Mouse (Mus musculus) T-helper 2 cell (primary cell): ENCODE measurements around the gene Srf.
"Not testable (repeated sequence)": the region's sequence is repeated elsewhere in the genome, so short reads cannot be mapped to it uniquely, and the experiment has no call there.

Source experiments
- in situ Hi-C: fragments of 300-600 bp; cut with MboI, MseI; formaldehyde crosslinking; loops from one replicate; pipeline ENCODE4 v1.15.1; 2025; ENCODE audit warnings: high pct_unique_total_duplicates

The Srf gene

GRCm38 (mm10) chr17:46555673-46556583 is at the start of gene Srf:
Gene Srf (minus strand): TSS chr17:46556175.
- in situ Hi-C loops: no loop called here

DNA sequence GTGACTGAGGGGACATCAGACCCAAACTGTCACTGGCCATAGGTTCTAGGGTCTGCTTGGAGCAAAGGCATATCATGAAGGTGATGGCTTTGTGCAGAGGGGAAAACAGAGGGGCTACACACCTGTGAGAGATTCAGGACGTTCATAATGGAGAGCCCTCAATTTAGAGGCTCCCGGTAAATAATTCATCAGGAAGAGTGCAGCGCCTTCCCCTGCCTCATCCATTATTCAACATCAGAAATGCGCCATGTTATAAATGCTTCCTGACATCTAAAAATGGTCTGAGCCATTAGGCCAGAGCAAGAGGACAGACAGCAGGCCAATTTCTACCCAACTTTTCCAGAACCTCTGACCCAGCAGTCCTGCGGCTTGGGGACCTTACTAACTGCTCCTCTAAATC is 49.2 kb upstream of the Srf start:
- in situ Hi-C loops: loop anchor here (5.0 kb wide), 1 partner anchor 73 kb away; no protein-coding TSS in a partner anchor

GRCm38 (mm10) chr17:46603229-46603628 is 47.3 kb upstream of the Srf start:
- in situ Hi-C loops: no loop called here

- in situ Hi-C loops: no loop called here
Observed at GRCm38 (mm10) chr17:46602212-46602611, 46.2 kb upstream of the Srf start.

GRCm38 (mm10) chr17:46600569-46600968 is 44.6 kb upstream of the Srf start:
- in situ Hi-C loops: no loop called here

DNA sequence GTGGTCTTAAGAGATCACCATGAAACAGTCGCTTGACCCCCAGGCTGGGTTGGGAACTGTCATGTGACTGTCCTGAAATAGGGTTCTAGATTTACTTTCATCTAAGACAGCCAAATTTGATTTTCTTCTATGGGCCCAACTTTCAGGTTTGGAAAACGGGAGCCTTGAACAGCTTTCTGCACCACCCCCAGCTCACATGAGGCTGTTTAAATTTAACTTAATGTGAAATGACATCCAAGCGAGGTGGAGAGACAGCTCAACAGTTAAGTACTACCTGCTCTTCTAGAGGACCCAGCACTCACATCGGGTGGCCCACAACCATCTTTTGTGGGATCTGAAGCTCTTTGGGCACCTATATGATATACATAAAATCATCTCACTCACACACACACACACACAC is 43.0 kb upstream of the Srf start:
- in situ Hi-C loops: no loop called here

- in situ Hi-C loops: no loop called here
Observed at GRCm38 (mm10) chr17:46597956-46598355, 42.0 kb upstream of the Srf start.

GRCm38 (mm10) chr17:46595336-46595735 is 39.4 kb upstream of the Srf start:
- in situ Hi-C loops: no loop called here

DNA sequence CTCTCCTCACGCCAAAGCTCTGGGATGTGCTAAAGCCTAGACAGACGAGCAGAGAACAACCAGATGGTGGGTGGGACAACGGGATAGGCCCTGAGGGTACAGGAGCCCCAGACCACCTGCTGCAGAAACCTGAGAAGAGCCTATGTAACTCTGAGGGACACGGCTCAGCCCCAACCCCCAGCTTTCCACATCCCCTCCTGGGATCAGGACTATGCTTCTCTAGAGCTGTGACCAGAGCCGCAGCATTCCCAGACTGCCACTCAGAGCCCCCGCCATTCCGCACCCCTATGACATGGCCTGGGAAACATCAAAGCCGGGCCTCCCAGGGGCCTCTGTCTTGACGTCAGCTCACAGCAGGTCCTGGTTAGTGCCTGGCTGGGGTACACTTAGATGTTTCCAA is 38.6 kb upstream of the Srf start:
- in situ Hi-C loops: no loop called here

GRCm38 (mm10) chr17:46593124-46593523 is 37.1 kb upstream of the Srf start:
- in situ Hi-C loops: no loop called here

DNA sequence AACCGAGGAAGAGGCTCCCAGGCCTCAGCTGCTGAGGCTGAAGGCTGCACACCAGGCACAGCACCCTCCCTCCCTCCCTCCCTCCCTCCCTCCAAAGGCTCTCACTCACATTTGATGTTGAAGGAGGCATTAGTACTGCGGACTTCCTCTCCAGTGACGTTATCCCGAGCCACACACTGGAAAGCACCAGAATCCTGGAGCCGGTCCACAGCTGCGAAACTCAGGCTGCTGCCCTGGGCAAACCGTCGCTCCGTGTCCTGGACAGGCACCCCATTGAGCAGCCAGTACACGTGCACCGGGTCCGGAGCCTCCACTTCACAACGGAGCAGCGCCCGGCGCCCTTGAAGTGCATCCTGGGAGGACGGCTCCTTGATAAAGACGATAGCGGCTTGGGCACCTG is 35.4 kb upstream of the Srf start:
- in situ Hi-C loops: no loop called here

DNA sequence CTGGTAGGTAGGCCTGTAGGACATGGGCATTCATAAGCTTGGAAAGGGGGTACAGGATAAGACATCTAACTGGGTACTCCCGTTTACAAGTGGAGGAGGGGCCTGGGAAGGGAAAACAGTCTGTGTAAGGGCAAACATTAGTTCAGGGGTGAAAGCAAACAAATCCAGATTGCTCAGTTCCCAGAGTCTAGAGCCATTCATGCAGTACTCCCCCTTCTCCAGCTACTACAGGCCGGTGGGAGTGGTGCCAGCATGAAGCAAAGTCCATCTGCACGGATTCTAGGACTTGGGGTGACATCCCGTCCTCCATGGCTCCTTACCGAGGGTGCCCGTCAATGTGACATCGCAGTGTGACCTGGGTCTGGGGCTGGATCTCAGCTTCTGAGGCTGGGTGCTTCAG is 34.5 kb upstream of the Srf start:
- in situ Hi-C loops: no loop called here

- in situ Hi-C loops: no loop called here
Observed at GRCm38 (mm10) chr17:46589635-46590314, 33.8 kb upstream of the Srf start.

DNA sequence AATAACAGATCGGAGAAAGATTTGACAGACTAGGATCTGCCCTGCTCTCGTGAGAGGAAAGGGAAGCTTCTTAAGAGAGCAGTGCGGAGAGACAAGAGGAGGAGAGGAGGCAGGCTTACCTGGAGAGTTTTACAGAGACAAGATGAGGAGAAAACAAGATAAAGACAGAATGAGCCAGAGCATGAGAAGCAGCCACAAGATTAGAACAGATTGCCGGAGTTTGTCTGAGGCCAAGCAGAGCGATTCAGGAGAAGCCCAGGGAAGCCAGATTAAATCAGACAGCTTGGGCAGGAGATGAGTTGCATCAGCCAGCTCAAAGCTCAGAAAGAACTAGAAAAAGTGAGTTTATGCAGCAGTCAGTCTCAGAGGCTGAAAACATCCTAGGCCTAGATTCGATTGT is 32.9 kb upstream of the Srf start:
- in situ Hi-C loops: no loop called here

- in situ Hi-C loops: no loop called here
Observed at GRCm38 (mm10) chr17:46588173-46588572, 32.2 kb upstream of the Srf start.

DNA sequence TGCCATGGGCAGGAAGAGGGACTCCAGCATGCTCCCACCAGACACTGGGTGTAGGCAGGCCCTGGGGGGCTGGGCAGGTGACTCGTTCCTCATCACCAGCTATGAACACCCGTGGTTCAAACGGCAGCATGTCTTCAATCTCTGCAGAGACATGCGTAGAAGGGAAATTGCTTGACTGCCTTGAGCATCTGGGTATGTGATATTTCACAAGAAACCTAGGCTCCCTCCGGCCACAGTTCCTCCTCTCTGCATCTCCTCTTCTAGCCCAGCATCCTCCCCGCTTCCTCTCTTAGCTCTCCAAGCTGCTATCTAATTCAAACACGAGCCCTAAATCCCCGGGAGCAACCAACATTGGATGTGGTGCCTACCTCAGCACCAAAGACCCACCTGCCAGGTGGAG is 30.4 kb upstream of the Srf start:
- in situ Hi-C loops: no loop called here

DNA sequence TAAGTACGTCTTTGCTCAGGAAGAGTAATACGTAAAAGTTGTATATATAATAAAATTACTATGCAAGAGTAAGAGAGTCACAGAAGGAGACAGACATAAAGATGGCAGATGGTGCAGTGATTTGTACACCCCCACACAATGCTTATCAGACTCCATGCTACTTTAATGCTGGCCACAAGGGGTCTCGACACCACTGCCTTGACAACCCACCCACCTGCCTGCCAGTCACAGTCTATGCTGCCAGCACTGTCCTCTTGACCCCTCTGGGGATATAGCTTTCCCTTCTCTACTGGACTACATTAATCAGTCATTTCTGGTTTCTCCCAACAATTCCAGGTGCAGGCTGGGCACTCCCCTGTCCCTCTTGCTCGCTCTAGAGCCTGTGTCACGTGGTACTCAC is 22.7 kb upstream of the Srf start:
- in situ Hi-C loops: no loop called here

DNA sequence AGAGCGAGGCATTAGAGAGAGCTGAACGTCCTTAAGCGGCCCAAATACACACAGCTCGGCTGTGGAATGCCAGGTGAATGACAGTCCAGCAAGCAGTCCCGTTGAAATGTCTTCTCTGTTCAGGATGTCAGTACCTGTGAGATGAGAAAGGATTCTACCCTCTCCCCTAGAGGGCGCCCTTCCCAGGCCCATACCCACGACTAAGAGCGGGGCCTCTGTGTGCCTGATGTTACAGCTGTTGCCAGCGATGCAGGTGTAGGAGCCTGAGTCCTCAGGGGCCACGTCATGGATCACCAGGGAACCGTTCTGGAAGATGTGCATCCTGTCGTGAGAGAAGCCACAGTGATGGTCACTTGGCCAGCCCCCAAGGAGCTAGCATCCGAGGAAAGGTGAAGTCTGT is 20.1 kb upstream of the Srf start:
- in situ Hi-C loops: no loop called here

DNA sequence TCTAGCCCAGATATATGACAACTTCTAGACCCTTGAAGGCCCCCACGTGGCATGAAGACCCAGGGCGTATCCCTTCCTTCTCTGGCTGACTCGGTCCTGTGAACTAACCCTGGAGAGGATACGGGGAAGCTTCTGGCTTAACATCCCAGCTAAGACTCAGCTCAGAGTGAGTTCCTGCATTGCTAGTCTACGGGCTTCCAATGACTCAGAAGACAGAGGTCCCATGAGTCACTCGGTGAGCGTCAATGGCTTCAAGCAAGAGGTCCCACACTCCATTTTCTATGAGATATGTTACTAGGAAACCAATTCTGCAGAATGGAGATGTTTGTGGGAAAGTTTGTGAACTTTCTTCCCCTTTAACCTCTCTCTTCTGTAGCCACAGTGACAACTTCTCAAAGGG is 18.6 kb upstream of the Srf start:
- in situ Hi-C loops: no loop called here

- in situ Hi-C loops: no loop called here
Observed at GRCm38 (mm10) chr17:46571005-46571404, 15.0 kb upstream of the Srf start.

DNA sequence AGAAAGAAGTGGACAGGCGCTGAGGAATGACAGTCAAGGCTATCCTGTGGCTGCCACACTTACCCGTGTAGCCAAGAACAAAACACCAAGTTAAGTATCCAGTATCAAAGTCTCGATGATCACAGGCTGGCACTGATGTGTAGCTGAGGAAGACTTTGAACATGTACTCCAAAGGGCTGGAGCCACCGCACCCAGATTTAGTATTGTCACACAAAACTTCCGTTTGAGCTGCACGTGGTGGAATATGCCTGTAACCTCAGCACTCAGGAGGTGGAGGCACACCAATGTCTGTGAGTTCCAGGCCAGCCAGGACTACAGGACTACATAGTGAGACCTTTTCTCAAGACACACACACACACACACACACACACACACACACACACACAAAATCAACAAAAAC is 3.2 kb upstream of the Srf start:
- in situ Hi-C loops: no loop called here

GRCm38 (mm10) chr17:46558151-46558550 is 2.2 kb upstream of the Srf start:
- in situ Hi-C loops: no loop called here

DNA sequence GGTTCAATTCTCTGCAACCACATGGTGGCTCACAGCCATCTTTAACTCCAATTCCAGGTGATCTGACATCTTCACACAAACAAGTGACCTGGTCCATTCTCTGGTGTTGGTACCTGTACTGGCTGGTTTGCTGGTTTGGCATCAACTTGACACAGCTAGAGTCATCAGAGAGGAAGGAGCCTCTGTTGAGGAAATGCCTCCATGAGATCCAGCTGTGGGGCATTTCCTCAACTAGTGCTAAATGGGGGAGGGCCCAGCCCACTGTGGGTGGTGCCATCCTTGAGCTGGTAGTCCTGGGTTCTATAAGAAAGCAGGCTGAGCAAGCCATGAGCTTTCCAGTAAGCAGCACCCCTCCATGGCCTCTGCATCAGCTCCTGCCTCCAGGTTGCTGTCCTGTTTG is 1.3 kb upstream of the Srf start:
- in situ Hi-C loops: not testable (repeated sequence)
